Mouse (Mus musculus) layer of hippocampus, adult 2 months (tissue): ENCODE results near the gene Derl3. TPM values are rescaled to one million over a fixed set of nuclear protein-coding genes. Genes with fewer than 3 reads are reported as not detected.
A peak's percentile ranks its signal among the peaks of the same experiment; 100 is the strongest.

Experiments used
- DNase-seq, 2 experiments: peaks; one replicate each; pipeline ENCODE4 v3.0.0; 2022; ENCODE audit warnings: low spot score in 2 of 2
- H3K27ac ChIP-seq: fragments of 200-600 bp; 2 replicates; pipeline ENCODE4 v1.8.1; 2022
- H3K4me3 ChIP-seq: fragments of 200-600 bp; 2 replicates; pipeline ENCODE4 v1.8.1; 2022; ENCODE audit warnings: mild to moderate bottlenecking
- CTCF ChIP-seq: fragments of 200-600 bp; conservative IDR thresholded peaks from 2 replicates; pipeline ENCODE4 v1.8.1; 2022; ENCODE audit warnings: antibody characterized with exemption, mild to moderate bottlenecking, moderate library complexity
- total RNA-seq, 2 experiments: library from RNA; stranded (reverse); gene quantifications; 2 replicates each; pipeline ENCODE4 v1.2.3; 2021

Derl3 gene
- total RNA-seq, 2 experiments from 2014 or later, result 3.2 to 5.0 TPM

DNA sequence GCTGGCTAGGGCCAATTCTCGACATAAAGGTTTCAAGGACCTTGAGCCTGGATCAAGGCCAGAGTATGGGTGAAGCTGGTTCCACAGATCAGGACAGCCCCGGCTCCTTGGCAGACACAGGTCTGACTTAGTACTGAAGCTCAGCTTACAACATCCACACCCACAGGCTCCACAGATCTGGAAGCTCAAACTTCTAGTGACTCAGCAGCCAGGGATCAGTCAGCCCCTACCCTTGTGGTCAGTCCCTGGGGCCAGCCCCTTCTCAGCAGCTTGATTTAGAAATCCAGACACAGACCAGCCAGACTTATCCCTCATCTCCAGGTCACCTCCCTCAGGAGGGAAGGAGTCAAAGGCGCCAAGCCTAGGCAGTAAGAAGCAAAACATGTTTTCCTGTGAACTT, 5.6 kb downstream of the Derl3 start:
- H3K4me3 ChIP-seq, result no peak overlapping the region
- H3K27ac ChIP-seq, result peak overlapping the region; percentile 51
- TF ChIP-seq CTCF, result no peak
- no peak for DNase-seq

DNA sequence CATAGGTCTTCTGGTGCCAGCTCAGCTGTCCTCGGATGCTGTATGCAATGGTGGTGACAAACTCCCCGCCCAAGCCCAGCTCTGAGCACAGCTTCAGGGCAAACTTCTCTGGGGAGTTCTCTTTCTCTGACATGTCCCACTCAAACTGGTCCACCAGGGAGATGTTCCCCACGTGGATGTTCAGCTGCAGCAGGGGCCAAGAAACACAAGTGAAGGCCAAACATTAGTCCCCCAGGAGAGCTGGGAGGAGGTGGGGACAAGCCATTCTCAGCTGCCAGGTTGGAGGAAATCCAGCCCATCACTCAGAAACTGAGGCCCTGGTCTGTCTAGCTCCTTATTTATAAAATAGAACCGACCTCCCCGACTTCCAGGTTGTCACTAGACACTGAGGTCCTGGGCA, 11.2 kb downstream of the Derl3 start:
- TF ChIP-seq CTCF, result no peak
- H3K27ac ChIP-seq, result no peak overlapping the region
- DNase-seq, result no peak
- H3K4me3 ChIP-seq, result no peak overlapping the region

GRCm38 (mm10) chr10:75906882-75907281, 13.7 kb downstream of the Derl3 start:
- no peak overlapping the region for H3K4me3 ChIP-seq
- H3K27ac ChIP-seq, result no peak overlapping the region
- no peak for TF ChIP-seq CTCF
- no peak for DNase-seq

DNA sequence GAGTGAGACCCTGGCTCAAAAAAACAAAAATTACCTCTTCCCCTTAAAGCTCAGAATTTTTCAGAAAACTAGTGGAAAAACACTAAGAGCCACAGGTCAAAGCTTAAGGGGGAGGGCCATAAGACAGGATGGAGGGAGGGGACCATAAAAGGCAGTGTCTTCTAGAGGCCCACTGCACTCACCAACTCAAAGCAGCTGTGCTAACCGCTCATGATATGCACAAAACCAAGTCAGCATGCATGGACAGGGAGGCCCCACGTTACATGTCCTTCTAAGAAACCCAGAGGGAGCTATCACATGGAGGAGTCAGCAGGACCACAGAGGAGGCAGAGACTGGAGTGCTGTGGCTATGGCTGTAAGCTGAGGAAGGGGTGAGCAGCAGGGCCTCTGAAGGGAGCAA, 17.5 kb downstream of the Derl3 start:
- Histone ChIP-seq H3K4me3 (no peak overlapping the region), H3K27ac (no peak overlapping the region)
- no peak for DNase-seq
- TF ChIP-seq CTCF, result no peak

DNA sequence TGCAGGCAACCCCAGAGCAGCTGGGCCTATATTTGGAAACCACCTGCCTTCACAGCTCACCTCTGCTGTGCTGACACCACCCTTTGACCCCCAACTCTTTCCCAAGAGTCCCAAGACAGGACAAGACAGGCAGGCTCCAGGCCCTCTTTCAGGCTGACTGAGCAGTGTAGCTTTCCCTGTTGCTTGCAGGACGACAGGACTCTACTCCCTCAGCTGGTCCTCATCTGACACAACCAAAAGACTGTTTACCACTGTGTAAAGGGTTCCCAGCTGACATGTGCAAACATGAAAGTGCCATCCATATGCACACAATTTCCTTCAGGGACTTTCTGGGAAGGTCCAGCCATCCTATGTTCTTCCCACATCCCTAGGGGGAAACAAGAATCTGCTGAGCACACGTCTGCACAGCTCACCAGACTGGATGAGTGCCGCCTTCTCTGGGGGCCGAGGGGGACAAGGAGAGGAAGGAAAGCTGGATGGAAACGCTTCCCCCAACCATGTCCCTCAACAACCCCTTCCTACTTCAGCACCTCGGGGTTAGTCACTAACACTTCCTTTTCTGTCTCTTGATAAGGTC, 19.9 kb downstream of the Derl3 start:
- TF ChIP-seq CTCF, result no peak

DNA sequence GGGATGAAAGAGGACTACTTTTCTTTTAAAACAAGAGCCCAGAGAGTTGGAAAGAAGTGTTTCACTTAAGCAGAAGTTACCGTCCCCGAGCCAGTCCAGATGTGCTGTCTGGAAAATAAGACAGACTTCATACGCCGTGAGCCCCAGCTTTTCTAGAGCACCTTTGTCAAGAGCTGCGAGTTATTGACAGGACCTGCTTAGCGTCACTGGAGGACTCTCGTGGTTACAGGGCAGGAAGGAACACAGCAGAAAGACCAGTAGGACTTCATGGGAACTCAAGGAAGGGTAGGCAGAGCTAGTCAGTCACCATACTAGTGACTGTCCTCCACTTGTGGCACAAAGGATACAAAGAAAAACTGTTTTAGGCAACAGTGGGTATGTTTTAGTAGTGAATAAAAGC, 22.3 kb downstream of the Derl3 start:
- Histone ChIP-seq H3K27ac (no peak overlapping the region), H3K4me3 (no peak overlapping the region)
- DNase-seq, result no peak
- TF ChIP-seq CTCF, result no peak

More for the DNA sequence above, 19.9 kb downstream of the Derl3 start:
- DNase-seq, result no peak
- Histone ChIP-seq H3K27ac (no peak overlapping the region), H3K4me3 (no peak overlapping the region)

GRCm38 (mm10) chr10:75916840-75917239, 23.6 kb downstream of the Derl3 start:
- TF ChIP-seq CTCF, result no peak
- H3K4me3 ChIP-seq, result no peak overlapping the region
- DNase-seq, result no peak
- H3K27ac ChIP-seq, result no peak overlapping the region

DNA sequence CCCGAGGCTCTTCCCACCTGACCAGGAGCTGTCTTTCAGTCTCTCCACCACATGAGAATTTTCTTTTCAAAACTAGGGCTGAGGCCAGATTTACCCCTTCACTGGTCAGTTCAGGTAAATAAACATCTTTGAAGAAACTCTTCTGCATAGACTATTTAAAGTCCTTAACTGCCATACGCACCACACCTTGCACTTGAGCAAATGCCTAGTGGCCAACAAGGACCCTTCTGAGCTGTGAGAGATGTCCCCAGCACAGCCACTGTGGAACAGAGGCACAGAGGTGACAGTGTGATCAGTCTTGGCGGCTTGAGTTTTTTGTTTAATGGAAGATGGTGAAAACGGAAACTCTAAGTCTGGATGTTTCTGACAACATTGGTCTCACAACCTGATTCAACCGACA, 25.8 kb downstream of the Derl3 start:
- DNase-seq, result no peak
- no peak overlapping the region for H3K27ac ChIP-seq
- TF ChIP-seq CTCF, result no peak
- H3K4me3 ChIP-seq, result no peak overlapping the region

GRCm38 (mm10) chr10:75921026-75921725, 28.0 kb downstream of the Derl3 start, which contains the start of gene Smarcb1:
TSS of gene Smarcb1 (minus strand) at chr10:75921617.
- DNase-seq, result peak; percentile 92 to 94
- TF ChIP-seq CTCF, result no peak
- Histone ChIP-seq H3K27ac (peak within 1 kb of the TSS; percentile 97), H3K4me3 (peak within 1 kb of the TSS; percentile 100)

GRCm38 (mm10) chr10:75921726-75922560, 28.7 kb downstream of the Derl3 start:
- TF ChIP-seq CTCF, result no peak
- Histone ChIP-seq H3K27ac (peak overlapping the region; percentile 97), H3K4me3 (peak overlapping the region; percentile 100)
- DNase-seq, result no peak

GRCm38 (mm10) chr10:75924324-75924723, 31.1 kb downstream of the Derl3 start:
- Histone ChIP-seq H3K4me3 (no peak overlapping the region), H3K27ac (no peak overlapping the region)
- TF ChIP-seq CTCF, result peak; percentile 63
- no peak for DNase-seq

DNA sequence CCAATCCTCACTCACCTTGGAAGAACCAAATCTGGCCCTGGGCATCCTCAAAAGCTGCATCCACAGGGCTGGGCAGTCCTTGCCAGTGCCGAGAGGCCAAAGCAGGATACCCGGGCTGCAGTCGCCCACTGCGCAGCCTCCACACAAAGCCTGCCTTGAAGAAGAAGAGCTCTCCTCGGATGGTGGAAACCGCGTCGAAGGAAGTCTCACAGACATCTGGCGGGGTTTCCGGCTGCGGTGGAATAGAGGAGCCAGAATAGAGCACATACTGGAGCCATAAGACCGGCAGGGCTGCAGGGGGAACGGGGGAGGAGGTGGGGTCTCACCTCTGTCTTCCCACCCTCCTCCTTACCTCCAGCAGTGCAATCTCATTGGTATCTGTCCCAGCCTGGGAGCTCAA, 33.2 kb downstream of the Derl3 start:
- H3K4me3 ChIP-seq, result no peak overlapping the region
- no peak for DNase-seq
- TF ChIP-seq CTCF, result no peak
- H3K27ac ChIP-seq, result no peak overlapping the region

DNA sequence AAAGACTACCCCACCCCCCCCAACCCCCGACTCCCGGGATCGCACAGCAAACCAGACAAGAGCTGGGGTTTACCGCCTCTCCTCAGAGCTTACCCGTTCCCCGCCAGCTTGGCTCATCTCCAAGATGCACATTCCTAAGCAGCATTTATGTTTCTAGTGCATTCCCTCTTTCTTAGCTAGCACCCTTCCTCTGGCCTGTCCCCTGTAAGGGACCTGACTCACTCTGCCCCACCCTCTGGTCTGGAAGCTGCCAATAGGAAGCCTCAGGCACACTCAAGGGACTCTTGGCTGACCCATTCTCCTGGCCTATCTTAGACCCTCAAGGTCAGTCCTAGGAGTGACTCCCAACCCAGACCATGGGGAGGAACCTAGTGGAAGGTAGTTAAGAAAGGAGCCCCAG, 37.1 kb downstream of the Derl3 start:
- TF ChIP-seq CTCF, result no peak
- Histone ChIP-seq H3K27ac (no peak overlapping the region), H3K4me3 (no peak overlapping the region)
- no peak for DNase-seq
